Mouse (Mus musculus) forebrain, embryonic 13.5 days (tissue): ENCODE data around the gene Gm17267. TPM values are rescaled to one million over a fixed set of nuclear protein-coding genes. Genes with fewer than 3 reads are reported as not detected.
"Not testable (repeated sequence)": the region's sequence is repeated elsewhere in the genome, so short reads cannot be mapped to it uniquely, and the experiment has no call there.

Source experiments
- ATAC-seq: fragments of 200-750 bp; cut with Nextera tagmentation; 2 replicates; pipeline ENCODE4 v1.8.0; 2017
- H3K27ac ChIP-seq: fragments of 300-500 bp; sonication (generic); 2 replicates; pipeline ENCODE4 v1.5.1; 2015; ENCODE audit warnings: inconsistent platforms, mild to moderate bottlenecking, moderate library complexity
- H3K27me3 ChIP-seq: fragments of 300-500 bp; sonication (generic); 2 replicates; pipeline ENCODE4 v1.6.1; 2015; ENCODE audit warnings: mild to moderate bottlenecking, inconsistent platforms
- H3K36me3 ChIP-seq: fragments of 300-500 bp; sonication (generic); 2 replicates; pipeline ENCODE4 v1.6.1; 2015; ENCODE audit warnings: mild to moderate bottlenecking, inconsistent platforms; ENCODE audit not compliant: poor library complexity, severe bottlenecking
- H3K4me1 ChIP-seq: fragments of 300-500 bp; sonication (generic); 2 replicates; pipeline ENCODE4 v1.6.1; 2015; ENCODE audit warnings: inconsistent platforms
- H3K4me2 ChIP-seq: fragments of 300-500 bp; sonication (generic); 2 replicates; pipeline ENCODE4 v1.6.1; 2015; ENCODE audit warnings: inconsistent platforms, mild to moderate bottlenecking, moderate library complexity
- H3K4me3 ChIP-seq: fragments of 300-500 bp; sonication (generic); 2 replicates; pipeline ENCODE4 v1.5.1; 2015; ENCODE audit warnings: mild to moderate bottlenecking, inconsistent platforms
- H3K9ac ChIP-seq: fragments of 300-500 bp; sonication (generic); 2 replicates; pipeline ENCODE4 v1.6.1; 2015; ENCODE audit warnings: mild to moderate bottlenecking, inconsistent platforms
- H3K9me3 ChIP-seq: fragments of 300-500 bp; sonication (generic); replicated peaks from 2 replicates; pipeline ENCODE4 v1.6.1; 2016; ENCODE audit warnings: inconsistent platforms
- WGBS: fragments of 180-500 bp; shearing (Covaris S2); methylation state at CpG from one replicate; pipeline ENCODE4 v1.1.7; 2015; 5-methylcytosine and 5-hydroxymethylcytosine counted together
- polyA plus RNA-seq: library from polyadenylated mRNA; unstranded; fragments of >200 nt; fragmentation: Nextera tagmentation; extraction: Ambion mirVana; gene quantifications from 2 replicates; pipeline ENCODE4 v1.2.1, GENCODE M21; 2015

Gene Gm17267
- not detected in 2 replicates for polyA plus RNA-seq

- H3K36me3 ChIP-seq, H3K4me3 ChIP-seq: not testable (repeated sequence)
Measured at GRCm38 (mm10) chrX:126017257-126017656, at the start of gene Gm17267. TSS of gene Gm17267 (plus strand) at chrX:126017557.

More at GRCm38 (mm10) chrX:126017257-126017656, at the start of gene Gm17267:
- H3K9me3 ChIP-seq, H3K9ac ChIP-seq, H3K4me2 ChIP-seq, ATAC-seq, H3K27ac ChIP-seq, H3K27me3 ChIP-seq, H3K4me1 ChIP-seq: not testable (repeated sequence)
- no CpG with 5 or more reads among the region's 4 CpGs for WGBS
